Mouse (Mus musculus) heart, embryonic 16.5 days (tissue): ENCODE measurements around the gene Ptpn13. TPM values are rescaled to one million over a fixed set of nuclear protein-coding genes. Genes with fewer than 3 reads are reported as not detected.

ENCODE experiments used
- ATAC-seq: fragments of 200-750 bp; cut with Nextera tagmentation; replicated peaks from 2 replicates; pipeline ENCODE4 v1.8.0; 2017; ENCODE audit warnings: moderate number of reproducible peaks; ENCODE audit not compliant: insufficient read depth, low FRiP score; ENCODE audit errors: extremely low read depth
- H3K27ac ChIP-seq: fragments of 300-500 bp; sonication (generic); 2 replicates; pipeline ENCODE4 v1.5.1; 2014; ENCODE audit warnings: mild to moderate bottlenecking, low read length, control low read depth, moderate library complexity
- H3K27me3 ChIP-seq: fragments of 300-500 bp; sonication (generic); 2 replicates; pipeline ENCODE4 v1.6.1; 2014; ENCODE audit warnings: low read length, mixed read lengths; ENCODE audit not compliant: control insufficient read depth, insufficient read depth
- H3K36me3 ChIP-seq: fragments of 300-500 bp; sonication (generic); 2 replicates; pipeline ENCODE4 v1.6.1; 2014; ENCODE audit not compliant: control insufficient read depth, insufficient read depth
- H3K4me1 ChIP-seq: fragments of 300-500 bp; sonication (generic); 2 replicates; pipeline ENCODE4 v1.6.1; 2014; ENCODE audit warnings: low read length, mixed read lengths; ENCODE audit not compliant: control insufficient read depth, insufficient read depth
- H3K4me2 ChIP-seq: fragments of 300-500 bp; sonication (generic); 2 replicates; pipeline ENCODE4 v1.6.1; 2014; ENCODE audit warnings: low read depth, mild to moderate bottlenecking, control low read depth, low read length
- H3K4me3 ChIP-seq: fragments of 300-500 bp; sonication (generic); 2 replicates; pipeline ENCODE4 v1.5.1; 2014; ENCODE audit warnings: mild to moderate bottlenecking, control low read depth, low read length
- H3K9ac ChIP-seq: fragments of 300-500 bp; sonication (generic); 2 replicates; pipeline ENCODE4 v1.6.1; 2014; ENCODE audit warnings: low read length, control low read depth
- H3K9me3 ChIP-seq: fragments of 300-500 bp; sonication (generic); replicated peaks from 2 replicates; pipeline ENCODE4 v1.6.1; 2016; ENCODE audit warnings: low read length; ENCODE audit not compliant: control insufficient read depth
- WGBS: fragments of 180-500 bp; shearing (Covaris S2); extraction: QIAGEN DNeasy Blood & Tissue Kit; methylation state at CpG from one replicate; pipeline ENCODE4 v1.1.7; 2014; 5-methylcytosine and 5-hydroxymethylcytosine counted together
- polyA plus RNA-seq: library from polyadenylated mRNA; unstranded; fragments of >200 nt; fragmentation: Nextera tagmentation; extraction: Ambion mirVana; gene quantifications from 2 replicates; pipeline ENCODE4 v1.2.1, GENCODE M21; 2015

Ptpn13 gene
- polyA plus RNA-seq, 1 experiment from 2014 or later: 7.8 TPM

GRCm38 (mm10) chr5:103568034-103568433, 143.0 kb downstream of the Ptpn13 start:
- Histone ChIP-seq H3K4me1 (no peaks in the 10 kb centered on the region), H3K36me3 (peaks cover 10% of the 10 kb centered on the region), H3K27ac (no peak overlapping the region), H3K27me3 (no peaks in the 10 kb centered on the region), H3K4me3 (no peak overlapping the region), H3K4me2 (no peak overlapping the region), H3K9me3 (no peaks in the 10 kb centered on the region), H3K9ac (no peak overlapping the region)
- ATAC-seq: no peak
- WGBS: 83% methylated on average over 4 of the region's 4 CpGs

DNA sequence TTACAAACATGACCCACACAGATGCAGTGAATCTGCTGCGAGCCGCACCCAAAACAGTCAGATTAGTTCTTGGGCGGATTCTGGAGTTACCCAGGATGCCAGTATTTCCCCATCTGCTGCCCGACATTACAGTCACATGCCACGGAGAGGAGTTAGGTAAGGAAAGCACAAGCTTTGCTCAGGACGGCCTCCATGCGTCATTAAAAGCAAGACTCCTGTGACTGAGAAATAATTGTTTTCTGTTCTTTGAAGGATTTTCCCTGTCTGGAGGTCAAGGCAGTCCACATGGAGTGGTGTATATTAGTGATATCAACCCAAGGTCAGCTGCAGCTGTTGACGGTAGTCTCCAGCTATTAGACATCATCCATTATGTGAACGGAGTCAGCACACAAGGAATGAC, 144.5 kb downstream of the Ptpn13 start:
- no peaks in the 10 kb centered on the region for H3K9me3 ChIP-seq
- no peaks in the 10 kb centered on the region for H3K27me3 ChIP-seq
- 87% methylated on average over 9 of the region's 9 CpGs for WGBS
- no peak for ATAC-seq
- H3K36me3 ChIP-seq: peaks cover 9% of the 10 kb centered on the region; the same call in 1 of the 2 replicates
- H3K4me3 ChIP-seq: no peak overlapping the region
- no peak overlapping the region for H3K4me2 ChIP-seq
- H3K27ac ChIP-seq: no peak overlapping the region
- H3K9ac ChIP-seq: no peak overlapping the region
- H3K4me1 ChIP-seq: no peaks in the 10 kb centered on the region

DNA sequence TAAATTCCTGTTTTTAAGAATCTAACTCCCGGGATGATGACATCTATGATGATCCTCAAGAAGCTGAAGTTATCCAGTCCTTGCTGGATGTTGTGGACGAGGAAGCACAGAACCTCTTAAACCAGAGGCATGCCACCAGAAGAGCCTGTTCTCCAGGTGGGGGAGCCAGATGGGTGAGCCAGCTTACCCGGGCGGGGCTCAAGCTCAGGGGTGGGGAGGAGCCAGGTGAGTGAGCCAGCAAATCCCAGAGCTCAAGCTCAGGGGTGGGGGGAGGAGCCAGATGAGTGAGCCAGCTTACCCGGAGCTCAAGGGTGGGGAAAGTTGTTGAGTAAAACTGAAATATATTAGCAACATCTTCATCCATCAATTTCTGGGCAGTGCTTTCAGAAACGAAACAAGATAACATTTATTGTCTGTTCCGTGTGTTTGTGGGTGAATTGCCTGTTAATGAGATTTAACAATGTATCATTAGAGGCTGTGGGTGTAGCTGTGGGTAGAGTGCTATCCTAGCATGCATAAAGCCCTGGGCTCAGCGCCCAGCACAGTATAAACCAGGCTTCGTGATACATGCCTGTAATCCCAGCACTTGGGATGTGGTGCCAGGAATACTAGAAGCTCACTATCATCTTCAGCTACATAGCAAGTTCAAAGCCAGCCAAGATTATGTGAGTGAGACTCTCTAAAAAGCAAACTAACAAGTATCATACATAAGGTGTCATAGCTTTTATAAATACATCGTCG, 154.9 kb downstream of the Ptpn13 start:
- no peak overlapping the region for H3K4me3 ChIP-seq
- H3K9ac ChIP-seq: no peak overlapping the region
- peaks cover 11% of the 10 kb centered on the region; the same call in 1 of the 2 replicates for H3K36me3 ChIP-seq
- H3K27me3 ChIP-seq: no peaks in the 10 kb centered on the region
- H3K9me3 ChIP-seq: no peaks in the 10 kb centered on the region
- ATAC-seq: no peak
- no peaks in the 10 kb centered on the region; the same call in 1 of the 2 replicates for H3K4me1 ChIP-seq
- 69% methylated on average over 11 of the region's 11 CpGs for WGBS
- H3K27ac ChIP-seq: no peak overlapping the region
- H3K4me2 ChIP-seq: no peak overlapping the region

DNA sequence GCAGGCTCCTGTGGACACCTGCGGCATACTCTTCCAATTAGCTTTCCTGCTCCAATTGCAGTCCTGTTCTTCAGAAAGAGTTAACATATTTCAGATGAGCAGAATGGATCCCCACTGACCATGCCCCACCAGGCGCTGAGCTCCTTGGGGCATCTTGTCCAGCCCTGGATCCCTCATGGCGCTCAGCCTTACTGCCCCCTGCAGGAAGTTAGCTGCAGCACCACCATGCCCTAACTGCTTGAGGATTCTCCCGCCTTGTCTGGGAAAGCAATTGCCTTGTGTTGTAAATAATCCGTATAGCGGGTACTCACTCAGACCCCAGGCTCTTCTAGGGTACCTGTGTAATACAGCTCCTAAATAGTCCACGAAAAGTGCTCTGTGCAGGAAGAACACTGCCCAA, 162.2 kb downstream of the Ptpn13 start:
- Histone ChIP-seq H3K27ac (no peak overlapping the region), H3K27me3 (no peaks in the 10 kb centered on the region), H3K9me3 (no peaks in the 10 kb centered on the region), H3K9ac (no peak overlapping the region), H3K4me1 (peaks cover 5% of the 10 kb centered on the region), H3K36me3 (no peaks in the 10 kb centered on the region; the same call in 1 of the 2 replicates), H3K4me2 (no peak overlapping the region), H3K4me3 (no peak overlapping the region)
- no peak for ATAC-seq
- WGBS: 74% methylated on average over 7 of the region's 7 CpGs

GRCm38 (mm10) chr5:103591846-103592245, 166.9 kb downstream of the Ptpn13 start:
- H3K9ac ChIP-seq: no peak overlapping the region
- WGBS: 40% methylated on average over 7 of the region's 7 CpGs
- no peaks in the 10 kb centered on the region for H3K27me3 ChIP-seq
- peaks cover 3% of the 10 kb centered on the region; the same call in 1 of the 2 replicates for H3K36me3 ChIP-seq
- no peaks in the 10 kb centered on the region for H3K9me3 ChIP-seq
- H3K27ac ChIP-seq: no peak overlapping the region
- peaks cover 18% of the 10 kb centered on the region for H3K4me1 ChIP-seq
- no peak overlapping the region for H3K4me3 ChIP-seq
- no peak for ATAC-seq
- H3K4me2 ChIP-seq: no peak overlapping the region

- 68% methylated on average over 8 of the region's 8 CpGs for WGBS
Measured at GRCm38 (mm10) chr5:103592706-103593105, 167.7 kb downstream of the Ptpn13 start.

DNA sequence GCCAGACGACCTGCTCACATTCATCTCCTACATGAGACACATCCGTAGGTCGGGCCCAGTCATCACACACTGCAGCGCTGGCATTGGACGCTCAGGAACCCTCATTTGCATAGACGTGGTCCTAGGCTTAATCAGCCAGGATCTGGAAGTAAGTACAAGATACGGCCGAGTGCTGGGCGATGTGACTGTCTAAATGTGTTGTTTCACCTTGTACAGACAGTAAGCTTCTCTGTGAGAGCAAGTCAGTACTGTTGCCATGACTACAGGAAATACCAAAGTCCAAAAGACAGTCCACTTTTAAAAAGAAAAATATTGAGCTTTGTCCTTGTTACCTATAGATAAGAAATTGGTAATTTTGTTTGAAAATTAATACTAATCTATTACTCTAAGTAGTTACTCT, 168.6 kb downstream of the Ptpn13 start:
- Histone ChIP-seq H3K9me3 (no peaks in the 10 kb centered on the region), H3K27me3 (no peaks in the 10 kb centered on the region), H3K36me3 (peaks cover 3% of the 10 kb centered on the region; the same call in 1 of the 2 replicates), H3K9ac (no peak overlapping the region), H3K4me1 (peaks cover 22% of the 10 kb centered on the region), H3K4me2 (no peak overlapping the region), H3K27ac (no peak overlapping the region), H3K4me3 (no peak overlapping the region)
- WGBS: 79% methylated on average over 9 of the region's 9 CpGs
- ATAC-seq: no peak

More at GRCm38 (mm10) chr5:103592706-103593105, 167.7 kb downstream of the Ptpn13 start:
- no peaks in the 10 kb centered on the region for H3K27me3 ChIP-seq
- no peak overlapping the region for H3K27ac ChIP-seq
- H3K9ac ChIP-seq: no peak overlapping the region
- no peaks in the 10 kb centered on the region for H3K9me3 ChIP-seq
- no peak for ATAC-seq
- H3K4me2 ChIP-seq: no peak overlapping the region
- H3K36me3 ChIP-seq: peaks cover 3% of the 10 kb centered on the region; the same call in 1 of the 2 replicates
- H3K4me3 ChIP-seq: no peak overlapping the region
- peaks cover 18% of the 10 kb centered on the region for H3K4me1 ChIP-seq

GRCm38 (mm10) chr5:103595394-103596226, 170.6 kb downstream of the Ptpn13 start:
- Histone ChIP-seq H3K36me3 (peaks cover 3% of the 10 kb centered on the region; the same call in 1 of the 2 replicates), H3K9ac (peak overlapping the region; percentile 16; the same call in 1 of the 2 replicates), H3K27ac (peak overlapping the region; percentile 76), H3K27me3 (no peaks in the 10 kb centered on the region), H3K4me1 (peaks cover 26% of the 10 kb centered on the region), H3K4me3 (no peak overlapping the region), H3K9me3 (no peaks in the 10 kb centered on the region), H3K4me2 (no peak overlapping the region)
- ATAC-seq: peak; percentile 55
- 30% methylated on average over 13 of the region's 13 CpGs for WGBS
